Mouse (Mus musculus) regulatory T cell (primary cell): ENCODE measurements around the gene Mpi.

Experiments
- in situ Hi-C: fragments of 300-600 bp; cut with MboI, MseI; formaldehyde crosslinking; loops from one replicate; pipeline ENCODE4 v1.15.1; 2025; ENCODE audit warnings: high pct_unique_total_duplicates

Mpi gene

GRCm38 (mm10) chr9:57552139-57552887, at the start of gene Mpi:
Gene Mpi (minus strand): TSS chr9:57552763.
- in situ Hi-C loops: no loop called here

- in situ Hi-C loops: no loop called here
Measured at GRCm38 (mm10) chr9:57602098-57602497, 49.5 kb upstream of the Mpi start.

GRCm38 (mm10) chr9:57601353-57601706, 48.8 kb upstream of the Mpi start:
- in situ Hi-C loops: no loop called here

GRCm38 (mm10) chr9:57600620-57601352, 48.2 kb upstream of the Mpi start:
- in situ Hi-C loops: no loop called here

GRCm38 (mm10) chr9:57598851-57599563, 46.4 kb upstream of the Mpi start:
- in situ Hi-C loops: no loop called here

- in situ Hi-C loops: no loop called here
Measured at GRCm38 (mm10) chr9:57597929-57598382, 45.4 kb upstream of the Mpi start.

- in situ Hi-C loops: no loop called here
Measured at GRCm38 (mm10) chr9:57597265-57597664, 44.7 kb upstream of the Mpi start.

- in situ Hi-C loops: no loop called here
Measured at GRCm38 (mm10) chr9:57594174-57594509, 41.6 kb upstream of the Mpi start.

- in situ Hi-C loops: no loop called here
Measured at GRCm38 (mm10) chr9:57593454-57594173, 41.1 kb upstream of the Mpi start.

- in situ Hi-C loops: no loop called here
Measured at GRCm38 (mm10) chr9:57590726-57591125, 38.2 kb upstream of the Mpi start.

- in situ Hi-C loops: no loop called here
Measured at GRCm38 (mm10) chr9:57589224-57590126, 36.9 kb upstream of the Mpi start, which contains the start of gene Ulk3. Gene Ulk3 (plus strand): TSS chr9:57589452.

GRCm38 (mm10) chr9:57584991-57585390, 32.4 kb upstream of the Mpi start:
- in situ Hi-C loops: no loop called here

- in situ Hi-C loops: no loop called here
Measured at GRCm38 (mm10) chr9:57577144-57577849, 24.7 kb upstream of the Mpi start.

- in situ Hi-C loops: no loop called here
Measured at GRCm38 (mm10) chr9:57575577-57575976, 23.0 kb upstream of the Mpi start.

GRCm38 (mm10) chr9:57574397-57574796, 21.8 kb upstream of the Mpi start:
- in situ Hi-C loops: no loop called here

GRCm38 (mm10) chr9:57568500-57568899, 15.9 kb upstream of the Mpi start:
- in situ Hi-C loops: no loop called here

GRCm38 (mm10) chr9:57566846-57567245, 14.3 kb upstream of the Mpi start:
- in situ Hi-C loops: no loop called here

GRCm38 (mm10) chr9:57565741-57566221, 13.2 kb upstream of the Mpi start:
- in situ Hi-C loops: no loop called here

GRCm38 (mm10) chr9:57564609-57565008, 12.0 kb upstream of the Mpi start:
- in situ Hi-C loops: no loop called here

GRCm38 (mm10) chr9:57562896-57563372, 10.4 kb upstream of the Mpi start:
- in situ Hi-C loops: no loop called here
